Mouse (Mus musculus) neural tube, embryonic 13.5 days (tissue): Measurements from ENCODE around the gene Rhbdl2. TPM values are rescaled to one million over a fixed set of nuclear protein-coding genes. Genes with fewer than 3 reads are reported as not detected.

Source experiments
- ATAC-seq: fragments of 200-750 bp; cut with Nextera tagmentation; 2 replicates; pipeline ENCODE4 v1.8.0; 2017; ENCODE audit warnings: low read depth, mild to moderate bottlenecking, moderate TSS enrichment, moderate library complexity
- H3K27ac ChIP-seq: fragments of 300-500 bp; sonication (generic); replicated peaks from 2 replicates; pipeline ENCODE4 v1.5.1; 2015; ENCODE audit warnings: moderate library complexity, mild to moderate bottlenecking, inconsistent platforms
- H3K27me3 ChIP-seq: fragments of 300-500 bp; sonication (generic); 2 replicates; pipeline ENCODE4 v1.6.1; 2015; ENCODE audit warnings: mild to moderate bottlenecking, inconsistent platforms
- H3K36me3 ChIP-seq: fragments of 300-500 bp; sonication (generic); 2 replicates; pipeline ENCODE4 v1.6.1; 2015; ENCODE audit warnings: mild to moderate bottlenecking, inconsistent platforms
- H3K4me1 ChIP-seq: fragments of 300-500 bp; sonication (generic); replicated peaks from 2 replicates; pipeline ENCODE4 v1.6.1; 2015; ENCODE audit warnings: inconsistent platforms
- H3K4me2 ChIP-seq: fragments of 300-500 bp; sonication (generic); 2 replicates; pipeline ENCODE4 v1.6.1; 2015; ENCODE audit warnings: inconsistent platforms, mild to moderate bottlenecking, moderate library complexity
- H3K4me3 ChIP-seq: fragments of 300-500 bp; sonication (generic); 2 replicates; pipeline ENCODE4 v1.5.1; 2015; ENCODE audit warnings: mild to moderate bottlenecking, inconsistent platforms
- H3K9ac ChIP-seq: fragments of 300-500 bp; sonication (generic); 2 replicates; pipeline ENCODE4 v1.6.1; 2015; ENCODE audit warnings: moderate library complexity, mild to moderate bottlenecking, inconsistent platforms
- H3K9me3 ChIP-seq: fragments of 300-500 bp; sonication (generic); 2 replicates; pipeline ENCODE4 v1.6.1; 2016; ENCODE audit warnings: inconsistent platforms
- WGBS: fragments of 180-500 bp; shearing (Covaris S2); methylation state at CpG from one replicate; pipeline ENCODE4 v1.1.7; 2015; 5-methylcytosine and 5-hydroxymethylcytosine counted together
- polyA plus RNA-seq: library from polyadenylated mRNA; unstranded; fragments of >200 nt; fragmentation: Nextera tagmentation; extraction: Ambion mirVana; gene quantifications from 2 replicates; pipeline ENCODE4 v1.2.1, GENCODE M21; 2015

Gene Rhbdl2
- polyA plus RNA-seq, 1 experiment from 2014 or later, result 0.64 TPM

DNA sequence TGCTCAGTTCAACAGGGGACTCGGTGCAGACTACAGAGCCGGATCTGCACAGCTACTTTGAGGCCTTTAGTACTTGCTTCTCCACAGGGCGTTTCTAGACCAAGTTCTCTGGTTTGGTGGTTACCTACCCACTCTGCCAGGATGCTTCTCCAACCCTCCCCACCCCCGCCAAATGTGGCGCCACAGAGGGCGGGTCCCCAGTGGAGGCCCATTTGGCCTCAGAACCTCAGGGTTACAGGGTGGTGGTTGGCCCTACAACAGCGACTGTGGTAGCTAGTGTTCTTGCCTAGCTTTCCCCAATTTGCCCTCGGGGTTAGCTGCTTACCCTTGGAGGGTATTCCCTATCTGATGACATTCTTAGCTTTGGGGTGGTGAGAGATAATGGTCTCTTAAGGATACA lies 54.5 kb downstream of the Rhbdl2 start:
- H3K36me3 ChIP-seq, result no peaks in the 10 kb centered on the region
- ATAC-seq, result no peak
- 90% methylated on average over 8 of the region's 8 CpGs for WGBS
- H3K9ac ChIP-seq, result no peak overlapping the region
- H3K27ac ChIP-seq, result no peak overlapping the region
- H3K4me2 ChIP-seq, result no peak overlapping the region
- H3K27me3 ChIP-seq, result no peaks in the 10 kb centered on the region
- no peak overlapping the region for H3K4me3 ChIP-seq
- no peaks in the 10 kb centered on the region for H3K4me1 ChIP-seq
- no peaks in the 10 kb centered on the region for H3K9me3 ChIP-seq

- Histone ChIP-seq H3K27ac (no peak overlapping the region), H3K9ac (no peak overlapping the region), H3K36me3 (no peaks in the 10 kb centered on the region), H3K4me1 (no peaks in the 10 kb centered on the region), H3K4me3 (no peak overlapping the region), H3K4me2 (no peak overlapping the region), H3K27me3 (no peaks in the 10 kb centered on the region), H3K9me3 (no peaks in the 10 kb centered on the region)
- ATAC-seq, result no peak
- WGBS, result 57% methylated on average over 4 of the region's 4 CpGs
These were observed 69.2 kb downstream of the Rhbdl2 start for GRCm38 (mm10) chr4:123856888-123857287.

- no peak overlapping the region for H3K4me3 ChIP-seq
- H3K36me3 ChIP-seq, result no peaks in the 10 kb centered on the region
- WGBS, result 89% methylated on average over 7 of the region's 7 CpGs
- H3K27ac ChIP-seq, result no peak overlapping the region
- H3K9ac ChIP-seq, result no peak overlapping the region
- H3K9me3 ChIP-seq, result no peaks in the 10 kb centered on the region
- H3K27me3 ChIP-seq, result no peaks in the 10 kb centered on the region
- no peak overlapping the region for H3K4me2 ChIP-seq
- no peak for ATAC-seq
- no peaks in the 10 kb centered on the region for H3K4me1 ChIP-seq
These were observed 70.4 kb downstream of the Rhbdl2 start for GRCm38 (mm10) chr4:123858090-123858489.

- Histone ChIP-seq H3K27ac (no peak within 1 kb of the TSS), H3K4me3 (no peak within 1 kb of the TSS), H3K9me3 (no peaks in the 10 kb centered on the region), H3K27me3 (no peaks in the 10 kb centered on the region), H3K4me1 (no peaks in the 10 kb centered on the region), H3K36me3 (no peaks in the 10 kb centered on the region), H3K4me2 (no peak within 1 kb of the TSS), H3K9ac (no peak within 1 kb of the TSS)
- WGBS, result 84% methylated on average over 3 of the region's 3 CpGs
- no peak for ATAC-seq
These were observed 71.7 kb downstream of the Rhbdl2 start, which contains the start of gene 4933427I04Rik for GRCm38 (mm10) chr4:123859379-123859778. Gene 4933427I04Rik, plus strand, starts transcription at chr4:123859679.

GRCm38 (mm10) chr4:123859803-123860202 lies 72.1 kb downstream of the Rhbdl2 start:
- Histone ChIP-seq H3K4me1 (no peaks in the 10 kb centered on the region), H3K4me3 (no peak overlapping the region), H3K36me3 (no peaks in the 10 kb centered on the region), H3K27me3 (no peaks in the 10 kb centered on the region), H3K4me2 (no peak overlapping the region), H3K9ac (no peak overlapping the region), H3K27ac (no peak overlapping the region), H3K9me3 (no peaks in the 10 kb centered on the region)
- 61% methylated on average over 2 of the region's 2 CpGs for WGBS
- no peak for ATAC-seq

- WGBS, result 86% methylated on average over 5 of the region's 5 CpGs
- Histone ChIP-seq H3K9ac (no peak overlapping the region), H3K27ac (no peak overlapping the region), H3K9me3 (no peaks in the 10 kb centered on the region), H3K4me1 (no peaks in the 10 kb centered on the region), H3K4me2 (no peak overlapping the region), H3K4me3 (no peak overlapping the region), H3K36me3 (no peaks in the 10 kb centered on the region), H3K27me3 (no peaks in the 10 kb centered on the region)
- ATAC-seq, result no peak
These were observed 72.9 kb downstream of the Rhbdl2 start for GRCm38 (mm10) chr4:123860621-123861020.

Other genes starting within 250 kb of the Rhbdl2 start
- gene Macf1, start 103.5 kb upstream of the Rhbdl2 start, polyA plus RNA-seq, result 57.7 and 59.3 TPM in 2 replicates
- 469 and 474 TPM in 2 replicates for gene Ndufs5, start 69.7 kb upstream of the Rhbdl2 start, polyA plus RNA-seq
- gene Akirin1, start 37.5 kb upstream of the Rhbdl2 start, polyA plus RNA-seq, result 81.7 and 88.7 TPM in 2 replicates
- gene 4933427I04Rik, start 71.8 kb downstream of the Rhbdl2 start, polyA plus RNA-seq, result 0.20 TPM in 1 of 2 replicates, not detected in the other
- gene Mycbp, start 117.0 kb downstream of the Rhbdl2 start, polyA plus RNA-seq, result 33.5 and 39.3 TPM in 2 replicates
- gene Rragc, start 129.6 kb downstream of the Rhbdl2 start, polyA plus RNA-seq, result 49.9 and 58.3 TPM in 2 replicates
- not detected in 2 replicates for gene 4930535I16Rik, start 130.1 kb downstream of the Rhbdl2 start, polyA plus RNA-seq